8 mouse cellular contexts compared by ENCODE assay signal in genomic region chr17:13759853-13760627, GRCm38 (mm10). TPM values are rescaled to one million over a fixed set of nuclear protein-coding genes. Genes with fewer than 3 reads are reported as not detected.
A peak's percentile ranks its signal among the peaks of the same experiment; 100 is the strongest.
DNase-seq lines count a peak whose midpoint lies in the region; ATAC-seq and TF ChIP-seq lines count a peak whose summit lies in the region.

Afdn (plus strand) TSS chr17:13760539.

- no peak for TF ChIP-seq CTCF in midbrain, postnatal 0 days (IDR thresholded peaks at IDR 0.05)

- no peaks in the 10 kb centered on the region for H3K9me3 ChIP-seq in embryonic facial prominence, embryonic 12.5 days
- H3K9me3 ChIP-seq in heart, embryonic 10.5 days = no peaks in the 10 kb centered on the region; the same call in 1 of the 2 replicates
- no peaks in the 10 kb centered on the region for H3K9me3 ChIP-seq in kidney, embryonic 14.5 days (ENCODE audit: control insufficient read depth, low read length)
- H3K9me3 ChIP-seq in midbrain, postnatal 0 days (ENCODE audit: low read length) = no peaks in the 10 kb centered on the region
- H3K9me3 ChIP-seq in stomach, embryonic 16.5 days (replicated peaks; ENCODE audit: control insufficient read depth, low read length) = no peaks in the 10 kb centered on the region

- H3K9ac ChIP-seq in embryonic facial prominence, embryonic 12.5 days = peak within 1 kb of the TSS; percentile 87
- H3K9ac ChIP-seq in kidney, embryonic 14.5 days (ENCODE audit: low read depth, low read length) = peak within 1 kb of the TSS; percentile 89
- H3K9ac ChIP-seq in midbrain, postnatal 0 days (replicated peaks; ENCODE audit: low read length, poor library complexity, severe bottlenecking) = peak within 1 kb of the TSS; percentile 97
- H3K9ac ChIP-seq in stomach, embryonic 16.5 days (ENCODE audit: low read length) = peak within 1 kb of the TSS; percentile 92

- WGBS in embryonic facial prominence, embryonic 12.5 days = under 1% methylated on average over 98 of the region's 108 CpGs
- WGBS in heart, embryonic 10.5 days = 11% methylated on average over 108 of the region's 108 CpGs
- under 1% methylated on average over 76 of the region's 108 CpGs for whole genome bisulfite sequencing in kidney, embryonic 14.5 days
- under 1% methylated on average over 75 of the region's 108 CpGs for WGBS in midbrain, postnatal 0 days
- WGBS in stomach, embryonic 16.5 days = under 1% methylated on average over 88 of the region's 108 CpGs

- peak within 1 kb of the TSS; percentile 87 for H3K27ac ChIP-seq in embryonic facial prominence, embryonic 12.5 days
- H3K27ac ChIP-seq in heart, embryonic 10.5 days = peak within 1 kb of the TSS; percentile 94
- H3K27ac ChIP-seq in kidney, embryonic 14.5 days (ENCODE audit: low read depth, low read length) = peak within 1 kb of the TSS; percentile 85
- H3K27ac ChIP-seq in midbrain, postnatal 0 days (ENCODE audit: low read depth, low read length) = peak within 1 kb of the TSS; percentile 98
- peak within 1 kb of the TSS; percentile 88 for H3K27ac ChIP-seq in stomach, embryonic 16.5 days (ENCODE audit: low read length)

- no peaks in the 10 kb centered on the region for H3K27me3 ChIP-seq in embryonic facial prominence, embryonic 12.5 days
- no peaks in the 10 kb centered on the region for H3K27me3 ChIP-seq in heart, embryonic 10.5 days (ENCODE audit: insufficient read depth, poor library complexity, severe bottlenecking)
- H3K27me3 ChIP-seq in kidney, embryonic 14.5 days (ENCODE audit: control insufficient read depth, insufficient read depth, low read length) = peaks cover 3% of the 10 kb centered on the region; the same call in 1 of the 2 replicates
- no peaks in the 10 kb centered on the region for H3K27me3 ChIP-seq in midbrain, postnatal 0 days (ENCODE audit: insufficient read depth, low read length)
- no peaks in the 10 kb centered on the region for H3K27me3 ChIP-seq in stomach, embryonic 16.5 days (ENCODE audit: control insufficient read depth, insufficient read depth, low read length)

- DNase-seq in spleen, postnatal 36 days (ENCODE audit: low spot score in 2 of 2) = peak; percentile 9 to 15
- DNase-seq in spleen, adult 12 weeks (ENCODE audit: low spot score) = no peak
- DNase-seq in heart, embryonic 10.5 days (ENCODE audit: low spot score) = peak; percentile 92
- peak; percentile 66 for DNase-seq in liver
- peak; percentile 89 for DNase-seq in midbrain, postnatal 0 days (ENCODE audit: low spot score)

- peak within 1 kb of the TSS; percentile 96 for H3K4me3 ChIP-seq in embryonic facial prominence, embryonic 12.5 days
- H3K4me3 ChIP-seq in heart, embryonic 10.5 days = peak within 1 kb of the TSS; percentile 96
- H3K4me3 ChIP-seq in kidney, embryonic 14.5 days (ENCODE audit: low read length) = peak within 1 kb of the TSS; percentile 91
- H3K4me3 ChIP-seq in midbrain, postnatal 0 days (ENCODE audit: low read depth, low read length) = peak within 1 kb of the TSS; percentile 96
- peak within 1 kb of the TSS; percentile 85 for H3K4me3 ChIP-seq in stomach, embryonic 16.5 days (replicated peaks; ENCODE audit: low read length)

- peak within 1 kb of the TSS; percentile 91 for H3K4me2 ChIP-seq in embryonic facial prominence, embryonic 12.5 days (replicated peaks)
- peak within 1 kb of the TSS; percentile 99 for H3K4me2 ChIP-seq in kidney, embryonic 14.5 days (replicated peaks; ENCODE audit: low read depth, low read length)
- peak within 1 kb of the TSS; percentile 81 for H3K4me2 ChIP-seq in midbrain, postnatal 0 days (ENCODE audit: low read depth, low read length, poor library complexity, severe bottlenecking)
- H3K4me2 ChIP-seq in stomach, embryonic 16.5 days (ENCODE audit: low read depth, low read length) = peak within 1 kb of the TSS; percentile 96

- peak; percentile 90 for ATAC-seq in embryonic facial prominence, embryonic 12.5 days (ENCODE audit: insufficient number of reproducible peaks, insufficient read depth, low FRiP score, low TSS enrichment)
- peak; percentile 97 for ATAC-seq in kidney, embryonic 14.5 days (ENCODE audit: low FRiP score, low TSS enrichment)
- ATAC-seq in midbrain, postnatal 0 days (ENCODE audit: low FRiP score) = peak; percentile 90
- peak; percentile 96 for ATAC-seq in stomach, embryonic 16.5 days (ENCODE audit: insufficient read depth, low FRiP score)

- no peaks in the 10 kb centered on the region for H3K36me3 ChIP-seq in embryonic facial prominence, embryonic 12.5 days
- no peaks in the 10 kb centered on the region for H3K36me3 ChIP-seq in heart, embryonic 10.5 days
- no peaks in the 10 kb centered on the region for H3K36me3 ChIP-seq in kidney, embryonic 14.5 days (ENCODE audit: control insufficient read depth, insufficient read depth, low read length)
- no peaks in the 10 kb centered on the region for H3K36me3 ChIP-seq in midbrain, postnatal 0 days (ENCODE audit: insufficient read depth, low read length)
- H3K36me3 ChIP-seq in stomach, embryonic 16.5 days (ENCODE audit: control insufficient read depth, insufficient read depth, low read length) = no peaks in the 10 kb centered on the region

- H3K4me1 ChIP-seq in embryonic facial prominence, embryonic 12.5 days = peaks cover 11% of the 10 kb centered on the region; the same call in 1 of the 2 replicates
- peaks cover 29% of the 10 kb centered on the region for H3K4me1 ChIP-seq in heart, embryonic 10.5 days
- H3K4me1 ChIP-seq in kidney, embryonic 14.5 days (ENCODE audit: control insufficient read depth, insufficient read depth, low read length) = peaks cover 4% of the 10 kb centered on the region
- peaks cover 8% of the 10 kb centered on the region; the same call in 1 of the 2 replicates for H3K4me1 ChIP-seq in midbrain, postnatal 0 days (ENCODE audit: insufficient read depth, low read length)
- peaks cover 8% of the 10 kb centered on the region; the same call in 1 of the 2 replicates for H3K4me1 ChIP-seq in stomach, embryonic 16.5 days (ENCODE audit: control insufficient read depth, insufficient read depth, low read length)

RNA-seq across cellular contexts. Expression of gene Afdn, which starts in this region (rescaled TPM):
- 87.3 and 89.7 TPM in 2 replicates for polyA plus RNA-seq in embryonic facial prominence, embryonic 12.5 days (2016; fragmentation: Nextera tagmentation; extraction: Ambion mirVana)
- polyA plus RNA-seq in heart, embryonic 10.5 days (2016; fragmentation: Nextera tagmentation; extraction: Ambion mirVana) = 91.3 and 110 TPM in 2 replicates
- 96.7 and 105 TPM in 2 replicates for polyA plus RNA-seq in kidney, embryonic 14.5 days (2014; fragmentation: Nextera tagmentation; extraction: Ambion mirVana)
- 100 and 133 TPM in 2 replicates for total RNA-seq in midbrain, postnatal 0 days (2014; rRNA removed)
- polyA plus RNA-seq in midbrain, postnatal 0 days (2015; fragmentation: Nextera tagmentation; extraction: Ambion mirVana) = 109 and 138 TPM in 2 replicates
- 59.7 and 63.7 TPM in 2 replicates for polyA plus RNA-seq in stomach, embryonic 16.5 days (2015; fragmentation: Nextera tagmentation; extraction: Ambion mirVana)
